Mouse (Mus musculus) cortical plate, adult 2 months (tissue): ENCODE measurements around the gene Ehd4.

Experiments used
- CTCF ChIP-seq: fragments of 200-500 bp; IDR thresholded peaks from 2 replicates; pipeline ENCODE4 v1.5.1; 2011; ENCODE audit warnings: mild to moderate bottlenecking, control low read depth, low read length; ENCODE audit not compliant: insufficient read depth; ENCODE audit errors: extremely low read depth
- POLR2A ChIP-seq: fragments of 200-500 bp; IDR thresholded peaks from 2 replicates; pipeline ENCODE4 v1.6.1; 2011; ENCODE audit warnings: mild to moderate bottlenecking, low read length, control low read depth; ENCODE audit not compliant: insufficient read depth; ENCODE audit errors: extremely low read depth

DNA sequence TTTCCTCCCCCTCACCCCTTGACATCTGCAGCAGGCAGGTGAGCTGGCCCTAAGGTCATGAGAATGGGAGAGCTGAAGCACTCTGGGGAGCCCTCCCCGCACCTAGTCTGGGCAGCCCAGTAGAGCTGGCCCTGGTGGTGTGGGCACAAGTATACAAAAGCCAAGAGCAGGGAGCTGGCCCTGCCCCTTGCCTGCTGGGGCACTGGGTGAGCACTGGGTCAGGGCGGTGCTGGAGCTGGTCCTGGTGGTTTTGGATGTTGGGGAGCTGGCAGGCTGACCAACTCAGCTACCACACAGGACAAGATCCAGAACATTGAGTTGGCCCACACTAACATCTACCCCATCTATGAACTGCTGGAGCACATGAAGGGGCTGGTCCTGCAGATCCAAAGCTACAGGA lies 5.0 kb upstream of the Ehd4 start:
- TF ChIP-seq CTCF (no peak), POLR2A (no peak)
